Mouse (Mus musculus) kidney, adult 18-20 months (tissue): ENCODE measurements around the gene Siglece.
"Not testable (repeated sequence)": the region's sequence is repeated elsewhere in the genome, so short reads cannot be mapped to it uniquely, and the experiment has no call there.

Experiments
- DNase-seq: peaks from one replicate; pipeline ENCODE4 v3.0.0; 2021

Gene Siglece

DNA sequence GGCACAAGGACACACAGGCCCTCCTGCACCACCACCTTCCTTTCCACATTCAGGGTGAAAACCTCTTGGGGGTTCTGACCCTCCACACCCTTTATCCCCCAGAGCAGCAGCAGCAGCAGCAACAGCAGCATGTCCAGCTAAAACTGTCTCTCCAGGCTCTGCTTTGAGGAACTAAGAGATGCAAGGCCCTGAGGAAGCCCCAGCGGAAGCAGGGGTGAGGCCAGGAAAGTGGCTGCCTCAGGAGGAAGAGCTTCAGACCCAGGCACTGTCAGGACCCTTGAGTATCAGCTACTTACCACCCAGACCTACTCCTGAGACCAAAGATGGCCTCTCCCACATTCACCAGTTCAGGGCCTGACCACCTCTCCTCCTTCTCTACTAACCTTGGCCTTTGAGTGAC is at the start of gene Siglece:
Gene Siglece, minus strand, starts transcription at position 160 of the 400 bp plus-strand sequence.
- no peak for DNase-seq

DNA sequence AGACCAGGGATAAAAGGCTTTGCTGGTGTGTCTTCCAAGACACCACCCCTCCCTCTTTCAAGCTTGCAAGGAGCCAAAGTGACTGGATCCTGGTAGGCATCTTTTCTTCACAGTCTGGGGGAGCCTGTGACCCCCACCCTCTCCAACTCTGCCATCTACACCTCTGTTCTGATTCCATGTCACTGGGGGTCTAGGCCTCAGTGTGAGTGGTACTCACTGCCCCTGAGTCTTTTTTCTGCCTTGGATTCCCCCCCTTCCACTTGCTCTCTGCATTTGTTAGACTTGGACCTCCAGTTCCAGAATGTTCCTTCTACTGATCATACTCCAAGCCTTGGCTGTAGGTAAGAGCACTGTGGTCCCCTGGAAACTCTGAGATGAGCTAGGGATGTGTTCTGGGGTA is 30.2 kb upstream of the Siglece start, which contains the start of gene Klk14:
Gene Klk14, plus strand, starts transcription at position 301 of the 400 bp plus-strand sequence.
- DNase-seq, result no peak

DNA sequence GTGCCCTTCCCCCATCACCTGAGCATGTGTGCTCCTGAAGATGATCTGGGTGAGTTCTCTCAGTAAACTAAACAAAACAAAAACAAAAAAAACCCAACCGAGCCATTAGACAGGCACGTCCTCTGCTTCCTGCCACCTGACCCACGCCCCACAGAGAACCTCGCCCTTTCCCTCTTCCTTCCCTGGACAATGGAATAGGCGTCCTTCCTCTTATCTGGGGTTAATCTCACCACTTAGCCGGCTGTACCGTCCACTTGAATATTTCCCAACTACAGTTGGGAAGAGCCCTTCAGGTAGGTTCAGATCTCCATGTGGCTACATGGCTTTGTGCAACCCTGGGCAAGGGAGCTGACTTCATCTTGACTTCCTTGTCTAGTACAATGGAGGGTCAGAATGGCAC is 25.1 kb upstream of the Siglece start:
- no peak for DNase-seq

DNA sequence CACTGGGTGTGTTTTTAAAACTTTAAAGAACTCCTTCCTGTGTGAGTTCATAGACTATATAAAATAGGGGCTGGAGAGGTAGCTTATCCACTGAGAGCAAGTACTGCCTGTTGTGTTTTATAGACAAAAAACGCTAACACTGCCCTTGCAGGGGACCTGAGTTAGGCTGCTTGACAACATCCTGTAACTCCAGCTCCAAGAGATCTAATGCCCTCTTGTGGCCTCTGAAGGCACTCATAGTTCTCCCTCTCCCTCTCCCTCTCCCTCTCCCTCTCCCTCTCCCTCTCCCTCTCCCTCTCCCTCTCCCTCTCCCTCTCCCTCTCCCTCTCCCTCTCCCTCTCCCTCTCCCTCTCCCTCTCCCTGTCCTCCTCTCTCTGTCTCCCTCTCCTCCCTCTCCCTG is 22.6 kb upstream of the Siglece start:
- DNase-seq, result not testable (repeated sequence)

DNA sequence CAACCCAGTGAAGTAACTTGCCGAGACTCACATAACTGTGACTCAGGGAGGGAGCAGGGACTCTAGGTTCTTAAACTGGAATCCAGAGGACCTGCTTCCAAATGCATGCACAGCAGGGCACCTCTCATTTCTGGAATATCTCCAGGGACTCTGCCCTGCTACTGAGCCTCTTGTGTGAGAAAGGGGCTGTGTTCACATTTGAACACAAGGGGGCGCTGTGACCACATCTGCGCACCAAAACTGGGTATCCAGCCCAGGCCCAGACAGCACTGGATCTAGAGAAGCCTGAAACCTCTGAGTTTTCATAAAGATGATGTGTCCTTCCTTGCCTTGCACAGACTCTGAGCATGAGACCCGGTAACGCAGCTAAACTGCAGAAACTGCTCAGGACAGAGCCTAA is 21.0 kb upstream of the Siglece start:
- DNase-seq, result peak; percentile 59

DNA sequence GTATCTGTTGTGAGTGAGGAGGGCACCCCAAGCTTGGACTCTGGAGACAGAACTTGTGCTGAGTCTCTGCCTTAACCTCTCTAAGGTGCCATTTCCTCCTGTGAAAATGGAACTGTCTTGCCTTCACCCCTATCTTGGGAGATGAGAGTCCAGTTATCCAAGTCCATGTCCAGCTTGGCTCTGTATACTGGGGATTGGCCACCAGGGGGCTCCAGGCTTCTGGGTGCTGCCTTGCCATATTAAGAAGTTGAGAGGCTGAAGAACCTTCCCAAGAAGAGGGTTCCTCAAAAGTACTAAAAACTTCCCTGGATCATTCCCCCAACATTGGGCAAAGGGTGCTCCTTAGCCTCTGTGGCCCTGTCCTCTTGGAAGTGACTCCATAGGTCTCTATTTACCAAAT is 18.6 kb upstream of the Siglece start:
- DNase-seq, result peak; percentile 59

DNA sequence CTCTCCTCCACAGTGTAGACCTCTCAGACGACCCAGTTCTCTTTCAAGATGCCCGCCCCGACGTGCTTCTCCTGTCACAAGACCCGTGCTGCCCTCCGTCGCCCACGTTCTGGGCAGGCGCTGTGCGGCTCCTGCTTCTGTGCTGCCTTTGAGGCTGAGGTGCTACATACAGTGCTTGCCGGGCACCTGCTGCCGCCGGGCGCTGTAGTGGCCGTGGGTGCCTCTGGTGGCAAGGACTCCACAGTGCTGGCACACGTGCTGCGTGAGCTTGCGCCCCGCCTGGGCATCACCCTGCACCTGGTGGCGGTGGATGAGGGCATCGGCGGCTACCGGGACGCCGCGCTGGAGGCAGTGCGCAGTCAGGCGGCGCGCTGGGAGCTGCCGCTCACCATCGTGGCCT is 15.1 kb upstream of the Siglece start:
- DNase-seq, result no peak

DNA sequence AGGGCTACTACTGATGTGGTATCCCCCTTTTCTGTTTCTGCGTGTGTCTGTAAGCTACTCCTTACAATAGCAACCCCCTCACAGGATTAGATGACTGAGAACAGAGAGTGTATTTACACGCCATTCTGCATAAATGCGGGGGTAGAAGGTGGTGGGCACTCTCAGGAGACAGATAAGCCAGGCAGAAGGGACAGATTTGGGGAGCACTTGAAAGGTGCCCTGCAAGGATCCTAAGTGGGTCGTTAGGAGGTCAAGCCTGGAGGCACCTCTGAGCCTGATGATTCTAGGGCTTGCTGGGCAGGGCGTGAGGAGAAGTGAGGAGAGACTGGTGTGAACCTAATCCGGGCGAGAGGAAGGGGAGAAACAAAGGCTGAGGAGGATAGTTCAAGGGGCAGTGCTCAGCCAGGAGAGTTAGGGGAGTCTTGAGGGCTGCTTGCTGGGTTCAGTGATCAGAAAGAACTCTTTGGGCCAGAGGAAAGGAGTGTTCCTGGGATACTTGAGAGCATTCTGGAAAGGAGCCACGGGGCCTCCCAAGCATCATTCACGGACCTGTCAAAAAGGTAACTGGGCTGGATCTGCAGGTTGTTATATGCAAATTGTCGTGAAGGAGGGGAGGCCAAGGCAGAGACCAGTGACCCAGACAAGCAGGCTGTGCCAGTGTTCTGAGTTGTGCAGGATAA is 12.8 kb upstream of the Siglece start:
- DNase-seq, result peak; percentile 14

DNA sequence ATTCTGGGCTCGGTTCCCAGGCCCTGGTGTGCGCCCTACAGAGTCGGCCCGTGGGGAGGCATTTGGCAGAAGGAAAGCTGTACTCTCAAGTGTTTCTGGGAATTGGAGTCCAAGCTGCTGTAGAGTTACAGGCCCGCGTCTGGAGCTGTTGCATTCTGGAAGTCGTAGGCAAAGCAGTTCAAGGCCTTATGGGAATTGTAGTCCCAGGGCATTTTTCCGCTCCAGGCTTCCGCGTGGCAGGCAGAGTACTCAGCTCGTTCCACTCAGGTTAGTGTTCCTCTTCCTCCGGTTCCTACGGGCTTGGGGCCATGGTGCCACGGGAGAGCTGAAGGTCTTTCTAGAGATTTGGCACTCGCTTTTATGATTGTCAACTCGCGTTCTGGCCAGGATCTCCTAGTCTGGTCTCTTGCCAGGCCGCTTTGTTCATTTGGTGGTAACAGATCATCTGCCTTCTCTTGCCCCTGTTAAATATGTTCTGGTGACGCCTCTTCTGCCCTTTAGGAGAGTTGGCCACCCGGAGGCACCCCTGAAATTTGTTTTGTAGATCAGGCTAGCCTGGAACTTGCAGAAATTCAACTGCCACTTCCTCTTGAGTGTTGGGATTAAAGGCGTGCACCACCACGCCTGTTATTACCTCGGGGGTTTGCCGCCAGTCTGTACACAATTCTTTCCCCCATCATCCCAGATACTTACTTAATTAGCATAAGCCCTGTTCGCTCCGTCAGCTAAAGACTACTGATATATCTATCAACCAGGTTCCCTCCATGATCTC is 12.0 kb upstream of the Siglece start, which contains the start of gene Ctu1:
Gene Ctu1, plus strand, starts transcription at position 208 of the 772 bp plus-strand sequence.
- DNase-seq, result peak; percentile 87

DNA sequence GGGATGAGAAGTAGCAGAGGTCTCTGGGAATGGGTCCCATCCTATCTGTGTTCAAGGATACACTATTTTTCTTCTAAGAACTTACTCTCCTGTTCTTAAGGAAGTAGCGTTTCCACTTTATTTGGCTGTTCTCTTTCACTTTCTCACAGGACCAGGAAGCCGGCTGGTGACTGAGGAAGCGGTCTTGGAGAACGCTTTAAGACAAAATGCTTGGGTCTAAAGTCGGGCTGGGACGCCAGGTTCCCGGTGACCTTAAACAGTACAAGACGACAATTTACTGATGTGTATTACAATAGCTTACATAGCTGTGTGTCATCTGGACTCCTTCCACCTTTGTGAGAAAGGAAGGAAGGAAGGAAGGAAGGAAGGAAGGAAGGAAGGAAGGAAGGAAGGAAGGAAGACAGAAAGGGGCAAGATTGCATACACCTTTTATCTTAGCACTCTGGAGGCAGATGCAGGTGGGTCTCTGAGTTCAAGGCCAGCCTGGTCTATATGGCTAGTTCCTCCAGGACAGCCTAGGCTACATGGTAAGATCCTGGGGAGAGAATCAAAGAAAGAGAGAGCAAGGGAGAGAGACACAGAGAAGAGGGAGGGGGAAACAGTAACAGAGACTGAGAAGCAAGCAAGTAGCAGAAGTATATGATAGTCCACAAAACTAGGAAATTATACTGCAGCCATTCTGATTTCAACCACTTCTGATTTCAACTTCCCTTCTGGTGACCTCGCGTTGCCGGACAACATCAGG is 11.3 kb upstream of the Siglece start:
- DNase-seq, result no peak

DNA sequence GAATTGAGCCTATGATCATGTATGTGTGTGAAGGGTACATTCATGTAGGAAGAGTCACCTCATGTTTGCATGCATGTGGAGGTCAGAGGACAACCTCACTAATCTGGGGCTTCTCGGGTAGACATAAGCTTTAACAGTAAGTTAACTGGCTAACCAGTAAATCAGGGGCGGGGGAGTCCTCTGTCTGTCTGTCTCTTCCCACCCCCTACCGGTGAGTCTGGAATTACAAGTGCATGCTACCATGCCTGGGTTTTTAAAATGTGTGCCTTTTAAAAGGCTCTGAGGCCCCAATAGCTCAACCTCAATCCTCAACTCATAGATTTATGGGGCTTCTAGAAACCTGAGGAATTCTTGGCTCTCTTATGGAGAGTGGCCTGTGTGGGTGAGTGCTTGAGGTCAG is 8.6 kb upstream of the Siglece start:
- no peak for DNase-seq

DNA sequence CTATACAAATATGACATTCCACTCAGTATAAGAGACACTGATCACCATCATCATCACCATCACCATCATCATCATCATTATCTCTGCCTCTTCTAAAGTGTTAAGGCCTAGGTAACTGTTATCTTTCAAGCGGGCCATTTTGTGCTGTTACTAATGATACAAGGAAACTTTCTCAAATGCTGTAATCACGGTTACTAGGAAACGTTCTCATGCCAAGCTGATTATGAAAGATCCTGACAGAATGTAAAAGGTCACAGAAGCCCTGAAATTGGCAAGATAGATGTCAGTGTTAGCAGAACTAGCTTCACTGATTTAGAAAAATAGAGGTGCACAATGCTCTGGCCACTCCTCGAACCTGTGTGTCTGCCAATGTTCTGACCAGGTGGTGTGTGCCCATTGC is 7.3 kb upstream of the Siglece start:
- not testable (repeated sequence) for DNase-seq

DNA sequence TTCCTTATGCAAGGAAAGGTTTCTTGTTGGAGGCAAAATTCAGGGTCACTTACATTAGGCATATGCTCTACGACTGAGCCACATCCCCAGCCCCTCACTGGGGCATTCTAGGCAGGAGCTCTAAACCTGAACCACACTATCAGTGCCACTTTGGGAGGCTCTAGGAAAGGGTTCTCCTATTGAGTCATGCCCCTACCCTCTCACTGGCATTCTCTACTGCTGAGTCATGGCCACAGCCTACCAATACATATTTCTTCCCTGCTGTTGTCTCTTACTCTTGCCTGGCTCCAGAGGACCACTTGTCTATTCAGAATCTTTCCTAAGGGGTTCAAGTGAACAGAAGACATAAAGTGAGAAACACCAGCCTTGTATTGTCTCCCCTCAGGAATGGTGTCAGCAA is 2.8 kb upstream of the Siglece start:
- no peak for DNase-seq

DNA sequence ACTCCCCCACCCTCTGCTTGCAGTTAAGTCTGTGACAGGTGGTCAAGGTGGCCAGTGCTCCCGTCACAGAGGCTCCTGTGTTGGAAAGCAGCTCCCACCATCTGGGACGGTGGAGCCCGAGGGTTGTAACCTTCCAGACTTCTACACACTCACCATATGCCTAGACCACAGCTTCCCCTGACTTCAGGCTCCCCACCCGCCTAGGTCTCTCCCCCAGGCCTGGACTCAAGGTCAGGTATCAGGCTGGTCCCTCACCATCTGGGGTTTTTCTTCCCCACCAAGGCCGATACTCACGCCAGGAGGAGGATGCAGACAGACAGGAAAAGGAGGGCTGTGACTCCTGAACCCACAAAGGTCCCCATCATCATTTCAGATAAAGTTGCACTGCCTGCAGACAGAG is 3.7 kb downstream of the Siglece start:
- no peak for DNase-seq

DNA sequence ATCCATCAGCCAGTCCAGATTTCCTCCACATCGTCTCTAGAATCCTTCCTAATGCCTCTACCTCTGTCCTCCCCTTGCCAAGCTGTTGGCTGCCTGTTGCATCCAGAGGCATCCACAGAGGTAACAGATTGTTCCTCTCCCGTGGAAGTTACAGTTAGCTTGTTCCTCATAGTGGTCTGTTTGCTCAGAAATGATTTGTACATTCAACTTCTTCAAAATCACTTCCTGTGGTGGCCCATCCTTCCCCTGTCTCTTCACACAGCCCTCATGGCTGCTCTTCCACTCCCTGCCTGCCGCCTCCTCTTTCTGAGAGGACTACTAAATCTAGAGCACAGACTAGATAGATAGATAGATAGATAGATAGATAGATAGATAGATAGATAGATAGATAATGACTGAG is 5.4 kb downstream of the Siglece start:
- DNase-seq, result no peak

DNA sequence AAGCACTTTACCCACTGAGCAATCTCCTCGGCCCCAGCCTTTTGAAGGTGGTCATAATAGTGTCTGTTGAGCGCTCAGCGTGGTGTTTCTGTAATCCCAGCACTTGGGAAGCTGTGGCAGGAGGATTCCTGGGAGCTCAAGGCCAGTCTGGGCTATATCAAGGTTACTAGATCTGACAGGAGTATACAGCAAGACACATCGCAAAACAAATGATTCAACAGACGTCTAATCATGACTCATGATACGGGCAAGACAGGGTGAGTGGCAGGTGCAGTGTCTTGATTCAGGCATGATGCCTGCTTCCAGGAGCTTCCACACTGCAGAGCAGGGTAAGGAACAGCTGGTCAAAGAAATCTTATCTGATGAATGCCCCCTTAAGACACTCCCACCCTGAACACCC is 7.3 kb downstream of the Siglece start:
- no peak for DNase-seq

DNA sequence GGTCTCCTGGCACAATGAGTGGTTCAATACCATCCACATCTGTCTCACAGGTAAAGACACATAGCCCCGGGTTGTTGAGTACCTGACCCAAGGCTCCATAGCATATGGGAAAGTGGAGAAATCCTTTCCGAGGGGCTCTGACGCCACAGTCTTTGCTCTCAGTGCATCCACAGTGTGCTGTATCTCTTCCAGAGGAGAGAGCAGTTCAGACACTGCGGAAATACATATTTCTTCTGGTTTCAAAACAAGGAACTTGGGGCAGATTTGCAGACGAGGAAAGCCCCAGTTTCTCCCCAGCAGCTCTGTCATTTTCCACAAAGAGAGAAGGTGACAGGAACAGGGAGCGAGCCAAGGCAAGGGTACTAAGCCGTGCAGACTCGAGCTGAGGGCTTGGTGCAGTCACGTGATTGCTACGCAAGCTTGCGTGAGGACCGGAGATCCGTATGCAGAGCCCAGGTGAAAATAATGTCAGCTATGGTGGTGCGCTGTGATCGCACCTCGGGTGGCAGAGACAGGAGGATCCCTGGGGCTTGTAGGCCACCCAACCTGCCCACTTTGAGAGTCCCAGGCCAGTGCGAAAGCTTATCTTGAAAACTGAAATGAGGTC is 16.8 kb downstream of the Siglece start:
- no peak for DNase-seq

DNA sequence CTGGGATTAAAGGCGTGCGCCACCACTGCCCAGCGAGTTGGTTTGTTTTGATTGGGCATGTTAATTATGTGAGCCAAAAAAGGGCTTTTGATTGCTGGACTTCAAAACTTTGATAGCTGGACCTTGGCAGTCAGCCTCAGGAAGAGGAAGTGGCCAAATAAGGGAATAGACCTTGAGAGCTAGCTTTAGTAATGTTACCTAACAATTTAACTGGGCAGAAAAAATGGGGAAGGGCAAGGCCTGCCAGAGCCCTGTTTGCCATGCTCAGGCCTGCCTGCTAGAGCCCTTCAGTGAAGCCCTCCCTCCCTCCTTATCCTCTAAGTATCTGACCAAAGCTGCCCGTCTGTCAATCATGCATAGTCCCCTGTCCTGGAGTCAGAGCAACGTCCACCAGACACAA is 17.4 kb downstream of the Siglece start:
- DNase-seq, result no peak

DNA sequence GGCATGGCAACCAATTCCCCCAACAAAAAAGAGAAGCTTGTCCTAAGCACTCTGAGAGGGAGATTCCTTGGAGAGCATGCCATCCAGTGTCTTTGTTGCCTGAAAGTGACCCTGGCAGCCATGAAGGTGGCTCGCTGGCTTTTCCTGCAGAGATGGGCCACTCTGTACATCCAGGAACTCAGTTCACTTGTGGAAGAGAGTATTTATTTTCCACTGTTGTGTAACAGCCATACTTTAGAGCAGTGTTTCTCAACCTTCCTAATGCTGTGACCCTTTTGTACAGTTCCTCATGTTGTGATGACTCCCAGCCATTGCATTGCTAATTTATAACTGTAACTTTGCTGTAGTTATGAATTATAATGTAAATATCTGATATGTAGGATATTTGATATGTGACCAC is 22.8 kb downstream of the Siglece start:
- no peak for DNase-seq

DNA sequence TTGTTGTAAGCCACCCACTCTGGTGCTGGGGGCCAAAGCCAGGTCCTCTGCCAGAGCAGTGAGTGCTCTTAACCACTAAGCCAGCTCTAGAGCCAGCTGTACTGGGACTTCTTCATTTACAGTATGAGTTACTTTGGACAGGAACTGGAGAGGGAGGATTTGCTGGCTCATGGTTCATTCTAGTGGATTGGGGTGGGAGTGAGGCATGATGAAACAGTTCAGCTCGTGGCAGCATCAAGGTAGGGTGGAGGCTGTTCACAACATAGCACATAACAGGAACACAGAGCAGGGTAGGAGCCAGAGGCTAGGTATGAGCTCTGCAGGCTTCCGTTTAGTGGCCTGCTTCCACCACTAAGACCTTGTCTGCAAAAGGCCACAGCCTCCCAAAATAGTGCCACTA is 23.8 kb downstream of the Siglece start:
- DNase-seq, result no peak

DNA sequence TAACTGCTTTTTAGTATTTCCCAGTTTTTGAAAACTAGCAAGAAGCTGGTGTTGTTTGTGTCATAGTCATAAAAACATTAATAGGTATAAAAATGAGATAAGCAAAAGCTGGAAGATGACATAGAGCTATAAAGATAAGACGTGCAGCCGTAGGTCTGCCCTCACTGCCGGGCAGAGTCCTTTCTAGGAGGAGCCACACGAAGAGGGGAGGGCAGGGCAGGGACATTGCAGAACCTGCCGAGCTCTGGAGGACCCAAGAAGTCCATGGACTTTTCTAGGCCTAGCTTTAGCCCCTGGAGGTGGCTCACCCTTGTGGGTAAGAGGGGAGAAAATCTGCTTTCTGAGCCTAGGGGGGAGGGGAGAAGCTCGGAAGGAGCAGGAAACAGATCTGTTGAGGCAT is 25.5 kb downstream of the Siglece start, which contains the start of gene Ceacam18:
Gene Ceacam18, plus strand, starts transcription at position 208 of the 400 bp plus-strand sequence.
- no peak for DNase-seq

DNA sequence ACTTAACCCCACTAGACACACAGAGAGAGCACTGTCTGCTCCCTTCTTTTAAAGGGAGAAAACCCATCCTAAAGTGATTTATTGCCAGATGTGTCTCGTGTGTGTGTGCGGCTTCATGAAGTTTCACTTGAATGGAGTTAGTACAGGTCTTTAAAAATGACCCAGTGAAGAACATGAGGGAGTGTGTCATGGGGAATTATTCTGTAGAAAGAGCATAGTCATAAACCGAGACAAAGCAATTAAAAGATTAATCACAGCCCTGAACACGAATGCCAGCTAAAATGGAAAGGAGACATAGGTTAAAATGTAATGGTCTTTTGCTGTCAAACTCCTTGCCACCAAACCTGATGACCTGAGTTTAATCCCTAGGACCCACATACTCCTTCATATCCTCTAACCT is 26.0 kb downstream of the Siglece start:
- DNase-seq, result no peak

DNA sequence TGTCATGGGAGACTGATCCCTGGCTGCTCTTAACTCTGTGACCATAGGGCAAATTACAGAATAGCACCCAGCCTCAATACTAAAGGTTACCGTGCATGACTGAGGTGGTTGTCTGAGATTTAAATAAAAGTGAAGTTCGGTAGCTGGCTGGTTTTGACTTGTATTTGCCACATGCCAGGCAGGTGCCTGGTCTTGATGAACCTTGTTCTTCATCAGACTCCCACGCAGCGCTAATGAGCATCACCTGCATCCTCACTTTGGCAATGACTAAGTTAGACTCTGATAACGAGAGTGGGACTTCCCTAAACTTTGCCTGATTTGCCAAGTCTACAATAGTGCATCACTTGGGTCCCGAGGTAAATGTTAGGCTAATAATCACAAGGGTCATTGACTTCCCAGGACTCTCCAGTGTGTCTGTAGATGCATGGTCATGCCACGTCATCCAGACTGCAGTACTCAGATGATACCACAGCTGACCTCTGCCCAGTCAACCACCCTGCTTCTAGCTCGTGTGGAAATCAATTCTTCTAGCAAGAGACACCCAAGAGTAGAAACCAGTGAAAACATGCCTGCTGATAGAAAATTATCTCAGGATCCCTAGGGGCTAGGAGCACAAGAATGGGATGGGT is 34.1 kb downstream of the Siglece start:
- no peak for DNase-seq
